ENCODE assay signal across 8 mouse cellular contexts in genomic region chr4:132421923-132422782, GRCm38 (mm10). TPM values are rescaled to one million over a fixed set of nuclear protein-coding genes. Genes with fewer than 3 reads are reported as not detected.
A peak's percentile ranks its signal among the peaks of the same experiment; 100 is the strongest.
DNase-seq lines count a peak whose midpoint lies in the region; ATAC-seq lines count a peak whose summit lies in the region.

Phactr4 (minus strand) TSS chr4:132422489.

- peak; percentile 99 for DNase-seq in Muller cell, postnatal 12 days (ENCODE audit: inconsistent ontology term)
- peak; percentile 94 for DNase-seq in cerebellum, adult 9-11 months
- peak; percentile 90 to 92 for DNase-seq in frontal cortex, postnatal 10 days (ENCODE audit: low spot score in 2 of 2)
- DNase-seq in layer of hippocampus, postnatal 25 days (ENCODE audit: extremely low spot score in 1 of 2, low spot score in 1 of 2) = peak; percentile 80 to 81
- DNase-seq in lung, postnatal 25 days (ENCODE audit: low spot score) = peak; percentile 97
- DNase-seq in retina, embryonic 14.5 days (ENCODE audit: low spot score) = peak; percentile 99
- peak; percentile 87 for DNase-seq in thymus, postnatal 4 days

- H3K4me2 ChIP-seq in hindbrain, embryonic 13.5 days = peak within 1 kb of the TSS; percentile 75

- no peaks in the 10 kb centered on the region for H3K36me3 ChIP-seq in hindbrain, embryonic 13.5 days

- H3K9me3 ChIP-seq in hindbrain, embryonic 13.5 days = no peaks in the 10 kb centered on the region

- peaks cover 16% of the 10 kb centered on the region for H3K4me1 ChIP-seq in hindbrain, embryonic 13.5 days (replicated peaks)

- peak within 1 kb of the TSS; percentile 91 for H3K27ac ChIP-seq in hindbrain, embryonic 13.5 days

- peak within 1 kb of the TSS; percentile 89 for H3K4me3 ChIP-seq in hindbrain, embryonic 13.5 days

- under 1% methylated on average over 68 of the region's 73 CpGs for WGBS in hindbrain, embryonic 13.5 days

- H3K27me3 ChIP-seq in hindbrain, embryonic 13.5 days = no peaks in the 10 kb centered on the region

- peak within 1 kb of the TSS; percentile 84 for H3K9ac ChIP-seq in hindbrain, embryonic 13.5 days

- peak; percentile 99 for ATAC-seq in hindbrain, embryonic 13.5 days (ENCODE audit: low FRiP score)

RNA-seq across cellular contexts. Expression of gene Phactr4, which starts in this region (rescaled TPM):
- 10.5 and 11.5 TPM in 2 replicates for polyA plus RNA-seq in hindbrain, embryonic 13.5 days (2015; fragmentation: Nextera tagmentation; extraction: Ambion mirVana)
- 10 to 100 TPM in 1 of 2 experiments, 1 to 10 TPM in 1; 9.5 to 10.7 TPM for total RNA-seq in layer of hippocampus, postnatal 25 days (2021)

Comparison
In these comparisons a context has a peak if more than half of its experiments do, and no peak if none do; other contexts are left out.
1. Peak in every context shown above with its lines: DNase-seq, ATAC-seq, H3K4me3 ChIP-seq and H3K27ac ChIP-seq.